Mouse (Mus musculus) ES-Bruce4 (cell line): Measurements from ENCODE around the gene Aplp2. TPM values are rescaled to one million over a fixed set of nuclear protein-coding genes. Genes with fewer than 3 reads are reported as not detected.

Experiments used
- H3K27ac ChIP-seq: 2 replicates; pipeline ENCODE4 v1.5.1; 2012; ENCODE audit warnings: low read length, inconsistent platforms; ENCODE audit not compliant: insufficient read depth
- H3K27me3 ChIP-seq: 2 replicates; pipeline ENCODE4 v1.6.1; 2012; ENCODE audit warnings: mild to moderate bottlenecking, low read length, inconsistent platforms; ENCODE audit not compliant: control insufficient read depth, poor library complexity, insufficient read depth, severe bottlenecking
- H3K36me3 ChIP-seq: 2 replicates; pipeline ENCODE4 v1.6.1; 2012; ENCODE audit warnings: inconsistent platforms, mild to moderate bottlenecking, low read length, moderate library complexity; ENCODE audit not compliant: control insufficient read depth, poor library complexity, insufficient read depth, severe bottlenecking
- H3K4me1 ChIP-seq: one replicate; pipeline ENCODE4 v1.8.1; 2011; ENCODE audit warnings: low read length; ENCODE audit not compliant: control insufficient read depth, insufficient read depth
- H3K4me3 ChIP-seq: 2 replicates; pipeline ENCODE4 v1.5.1; 2011; ENCODE audit warnings: low read depth, mild to moderate bottlenecking, low read length
- H3K9ac ChIP-seq: 2 replicates; pipeline ENCODE4 v1.6.1; 2012; ENCODE audit warnings: low read depth, mild to moderate bottlenecking, inconsistent platforms; ENCODE audit not compliant: poor library complexity, severe bottlenecking
- H3K9me3 ChIP-seq: replicated peaks from 2 replicates; pipeline ENCODE4 v1.6.1; 2012; ENCODE audit warnings: mild to moderate bottlenecking, low read length, inconsistent platforms; ENCODE audit not compliant: control insufficient read depth, poor library complexity, insufficient read depth, severe bottlenecking
- CTCF ChIP-seq: IDR thresholded peaks from one replicate; pipeline ENCODE4 v1.8.1; 2011; ENCODE audit warnings: low read depth, low read length
- EP300 ChIP-seq: IDR thresholded peaks from 2 replicates; pipeline ENCODE4 v1.6.1; 2011; ENCODE audit warnings: low read depth, low read length; ENCODE audit not compliant: insufficient read depth
- POLR2A ChIP-seq: IDR thresholded peaks from one replicate; pipeline ENCODE4 v1.8.1; 2011; ENCODE audit warnings: low read length; ENCODE audit not compliant: insufficient read depth
- polyA plus RNA-seq: library from polyadenylated mRNA; stranded (reverse); fragments of >200 nt; gene quantifications from 2 replicates; pipeline ENCODE4 v1.2.4, GENCODE M21; 2011; ENCODE audit warnings: low read depth; ENCODE audit not compliant: missing spikeins, insufficient read depth, insufficient read length

The Aplp2 gene
- polyA plus RNA-seq, 1 experiment, result 317 TPM

DNA sequence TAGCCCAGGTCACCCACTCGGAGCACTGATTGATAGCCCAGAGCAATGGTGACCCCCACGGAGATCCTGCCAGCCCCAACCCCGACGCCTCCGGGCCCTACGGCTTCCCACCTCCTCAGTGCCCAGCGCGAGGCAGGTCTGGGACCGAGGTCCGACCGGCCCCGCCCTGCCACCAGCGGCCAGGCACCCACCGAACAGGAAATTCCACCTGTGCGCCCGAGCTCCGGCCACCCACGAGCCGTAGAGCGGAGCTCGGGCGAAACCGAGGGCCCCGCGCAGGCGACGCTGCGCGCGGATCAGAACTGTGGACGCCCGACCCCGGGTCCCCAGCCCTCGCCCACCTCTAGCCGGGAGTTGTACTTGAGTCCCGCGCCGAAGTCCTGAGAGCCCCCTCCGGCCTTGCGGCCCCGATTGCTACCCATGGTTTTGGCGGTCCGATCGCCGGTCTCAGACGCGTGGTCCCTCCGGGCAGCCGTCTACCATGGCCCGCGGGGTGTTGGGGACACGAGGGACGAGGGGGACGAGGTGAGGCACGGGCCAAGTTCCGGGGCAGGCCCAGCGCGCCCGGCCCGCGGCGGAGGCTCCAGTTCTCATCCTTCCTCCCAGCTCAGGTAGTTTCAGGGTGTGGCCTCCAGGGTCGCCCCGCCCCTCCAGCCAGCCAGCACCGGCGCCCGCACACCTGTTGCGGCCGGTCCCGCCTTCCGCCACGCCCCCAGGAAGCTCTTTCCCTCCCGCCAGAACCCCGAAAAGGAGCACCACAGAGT, 80.2 kb downstream of the Aplp2 start, which contains the start of gene St14:
Gene St14, minus strand, starts transcription at position 649 of the 764 bp plus-strand sequence.
- Histone ChIP-seq H3K9ac (peak within 1 kb of the TSS; percentile 90), H3K27ac (no peak within 1 kb of the TSS)

DNA sequence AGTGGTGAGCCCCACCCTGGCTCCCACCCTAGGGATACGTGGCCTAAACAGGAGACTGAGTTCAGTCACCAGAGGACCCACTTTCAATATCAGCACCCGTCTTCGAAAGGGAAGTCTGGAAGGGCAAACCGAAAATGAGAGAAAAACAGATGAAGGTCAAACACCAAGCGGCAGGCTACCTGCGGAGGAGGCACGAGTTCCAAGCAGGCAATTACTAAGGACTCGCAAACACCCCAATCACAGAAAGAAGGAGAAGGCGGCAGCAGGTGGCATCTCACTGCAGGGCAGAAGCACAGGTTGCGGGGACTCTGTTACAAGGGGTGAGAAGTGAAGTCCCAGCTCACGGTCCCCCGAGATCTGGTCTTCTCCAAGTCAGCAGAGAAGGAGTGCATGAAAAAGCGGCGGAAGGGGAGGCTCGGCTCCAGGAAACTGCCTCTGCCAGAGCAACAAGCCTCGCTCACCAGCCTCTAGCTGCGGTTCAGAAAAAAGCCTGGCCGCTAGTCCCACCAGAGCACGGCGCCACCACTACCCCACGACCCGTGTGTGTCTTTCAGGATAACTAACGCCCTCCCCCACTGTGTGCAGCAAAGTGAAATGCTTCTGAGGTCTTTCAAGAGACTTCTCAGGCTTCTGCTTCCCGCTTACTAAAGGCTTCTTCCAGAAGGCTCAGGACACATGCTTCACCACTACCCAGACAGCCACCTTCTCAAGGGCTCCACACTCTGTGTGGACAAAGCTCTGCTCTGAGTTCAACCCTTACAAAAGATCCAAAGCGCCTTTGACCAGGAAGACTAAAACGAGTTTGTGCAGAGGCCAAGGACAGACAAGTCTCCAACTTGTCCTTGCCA, 81.0 kb downstream of the Aplp2 start:
- Histone ChIP-seq H3K4me3 (peak overlapping the region; percentile 88), H3K36me3 (no peaks in the 10 kb centered on the region), H3K9ac (peak overlapping the region; percentile 90), H3K27me3 (no peaks in the 10 kb centered on the region), H3K4me1 (peaks cover 6% of the 10 kb centered on the region), H3K27ac (no peak overlapping the region), H3K9me3 (no peaks in the 10 kb centered on the region)
- TF ChIP-seq CTCF (no peak), POLR2A (no peak), EP300 (no peak)

More for the DNA sequence above, 80.2 kb downstream of the Aplp2 start, which contains the start of gene St14:
- Histone ChIP-seq H3K27me3 (no peaks in the 10 kb centered on the region), H3K4me1 (peaks cover 3% of the 10 kb centered on the region), H3K36me3 (no peaks in the 10 kb centered on the region), H3K9me3 (no peaks in the 10 kb centered on the region), H3K4me3 (peak within 1 kb of the TSS; percentile 88)
- TF ChIP-seq POLR2A, result no peak
- no peak for TF ChIP-seq CTCF
- TF ChIP-seq EP300, result no peak

DNA sequence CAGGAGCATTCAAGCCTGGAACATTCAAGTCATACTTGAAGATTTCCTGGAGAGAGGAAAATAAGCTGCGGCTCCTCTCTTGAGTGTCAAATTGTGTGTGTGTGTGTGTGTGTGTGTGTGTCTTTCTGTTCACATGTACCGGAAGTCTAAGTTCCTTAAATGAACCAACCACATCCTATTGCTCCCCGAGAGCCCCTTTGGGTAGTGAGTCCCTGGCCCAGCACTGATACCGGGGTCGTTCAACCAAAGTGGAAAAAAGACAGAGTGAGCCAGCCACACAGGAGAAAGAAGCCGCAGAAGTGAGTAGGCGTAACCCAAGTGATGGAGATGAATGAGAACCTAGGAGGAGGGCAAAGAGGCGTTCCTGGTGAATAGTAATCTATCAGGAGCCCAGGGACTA, 81.7 kb downstream of the Aplp2 start:
- Histone ChIP-seq H3K9me3 (no peaks in the 10 kb centered on the region), H3K27ac (no peak overlapping the region), H3K36me3 (no peaks in the 10 kb centered on the region), H3K9ac (peak overlapping the region; percentile 90), H3K27me3 (no peaks in the 10 kb centered on the region), H3K4me3 (peak overlapping the region; percentile 88; the same call in 1 of the 2 replicates), H3K4me1 (peaks cover 6% of the 10 kb centered on the region)
- TF ChIP-seq EP300, result no peak
- no peak for TF ChIP-seq CTCF
- no peak for TF ChIP-seq POLR2A

DNA sequence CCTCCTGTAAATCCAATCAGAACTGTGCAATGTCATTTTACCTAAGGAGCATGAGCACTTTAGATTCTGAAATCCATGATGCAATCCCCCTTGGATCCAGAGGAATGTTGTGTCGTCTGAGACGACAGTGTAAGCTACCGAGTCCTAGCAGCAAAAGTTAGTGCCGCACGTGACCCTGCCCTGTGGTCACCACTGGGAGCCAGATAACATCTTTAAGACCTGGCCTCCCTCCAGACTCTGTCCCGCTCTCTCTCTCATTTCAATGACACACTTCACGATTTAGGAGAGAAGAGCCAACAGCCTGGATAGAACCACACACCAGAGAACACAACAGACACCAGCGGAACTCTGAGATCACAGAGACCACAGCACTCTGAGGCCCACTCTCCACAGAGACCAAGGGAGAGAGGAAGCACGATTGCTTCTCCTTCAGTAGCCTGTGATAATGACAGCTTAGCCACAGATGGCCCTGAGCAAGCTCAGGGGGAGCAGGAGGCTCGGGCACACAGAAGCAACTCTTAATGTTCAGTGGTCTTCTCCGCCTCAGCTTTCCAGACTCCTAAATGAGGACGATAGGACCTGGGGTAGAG, 83.6 kb downstream of the Aplp2 start:
- Histone ChIP-seq H3K36me3 (no peaks in the 10 kb centered on the region), H3K27me3 (no peaks in the 10 kb centered on the region), H3K4me3 (no peak overlapping the region), H3K9ac (no peak overlapping the region), H3K27ac (no peak overlapping the region), H3K4me1 (peaks cover 6% of the 10 kb centered on the region), H3K9me3 (no peaks in the 10 kb centered on the region)
- TF ChIP-seq CTCF, result no peak
- TF ChIP-seq EP300, result no peak
- no peak for TF ChIP-seq POLR2A

DNA sequence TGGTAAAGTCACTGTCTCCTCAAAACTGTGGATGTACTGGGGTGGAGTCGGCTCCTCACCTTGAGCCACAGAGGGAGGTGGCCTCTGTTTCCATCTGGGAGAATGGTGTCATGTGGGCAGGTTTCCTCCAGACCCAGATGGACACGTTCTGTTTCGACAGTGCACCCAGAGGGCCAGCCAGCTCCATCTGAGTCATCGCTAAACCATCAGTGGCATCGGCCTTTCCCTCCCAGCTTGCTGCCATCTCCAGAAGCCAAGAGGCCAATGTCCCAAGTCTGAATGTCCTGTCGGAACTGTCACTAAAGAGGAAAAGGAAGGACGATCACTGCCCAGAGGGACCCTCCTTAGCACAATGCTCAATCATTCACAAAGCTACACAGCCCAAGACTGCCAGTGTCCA, 85.5 kb downstream of the Aplp2 start:
- Histone ChIP-seq H3K36me3 (no peaks in the 10 kb centered on the region), H3K27ac (no peak overlapping the region), H3K4me1 (peaks cover 15% of the 10 kb centered on the region), H3K27me3 (no peaks in the 10 kb centered on the region), H3K9ac (no peak overlapping the region), H3K9me3 (no peaks in the 10 kb centered on the region), H3K4me3 (no peak overlapping the region)
- TF ChIP-seq CTCF, result no peak
- TF ChIP-seq POLR2A, result no peak
- TF ChIP-seq EP300, result no peak
